Mouse (Mus musculus) embryo, embryonic 11 days (tissue): ENCODE data around the gene Sars.

Experiments
- DNase-seq: peaks from one replicate; pipeline ENCODE4 v3.0.0-alpha.2; 2015

Sars gene

DNA sequence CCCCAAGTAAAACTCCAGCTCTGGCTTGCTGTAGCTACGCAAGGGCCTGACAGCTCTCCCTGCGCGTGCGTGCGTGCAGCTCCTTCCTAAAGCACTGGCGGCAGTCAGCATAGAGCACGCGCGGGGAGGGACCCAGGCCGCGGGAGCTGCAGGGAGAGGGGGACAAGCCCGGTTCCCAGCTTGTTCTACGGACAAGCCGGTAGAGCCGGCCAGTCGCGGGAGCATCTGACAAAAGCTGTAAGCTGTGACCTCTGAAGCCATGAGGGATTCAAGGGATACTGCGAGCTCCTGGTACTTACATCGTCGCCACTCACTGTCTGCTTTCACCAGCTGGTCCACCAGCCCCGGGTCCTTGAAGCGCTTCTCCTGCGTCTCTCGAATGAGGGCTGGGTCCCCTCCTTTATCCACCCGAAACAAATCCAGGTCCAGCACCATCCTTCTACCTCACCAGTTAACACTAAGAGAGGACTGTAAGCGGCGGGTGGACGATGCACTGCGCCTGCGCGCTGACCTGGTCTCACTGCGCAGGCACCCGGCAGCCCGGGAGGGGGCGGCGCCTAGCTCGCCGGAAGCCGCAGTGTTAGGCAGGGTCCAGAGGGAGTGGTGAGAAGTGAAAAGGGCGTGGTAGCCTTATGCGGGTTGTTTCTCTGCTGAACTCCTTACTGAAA is at the start of gene Sars:
Sars (minus strand) TSS at position 512 of the 668 bp plus-strand sequence.
- DNase-seq, result peak; percentile 97

- DNase-seq, result no peak
Measured at GRCm38 (mm10) chr3:108489968-108490367, 45.0 kb upstream of the Sars start.

GRCm38 (mm10) chr3:108484749-108485148 is 39.7 kb upstream of the Sars start:
- DNase-seq, result no peak

DNA sequence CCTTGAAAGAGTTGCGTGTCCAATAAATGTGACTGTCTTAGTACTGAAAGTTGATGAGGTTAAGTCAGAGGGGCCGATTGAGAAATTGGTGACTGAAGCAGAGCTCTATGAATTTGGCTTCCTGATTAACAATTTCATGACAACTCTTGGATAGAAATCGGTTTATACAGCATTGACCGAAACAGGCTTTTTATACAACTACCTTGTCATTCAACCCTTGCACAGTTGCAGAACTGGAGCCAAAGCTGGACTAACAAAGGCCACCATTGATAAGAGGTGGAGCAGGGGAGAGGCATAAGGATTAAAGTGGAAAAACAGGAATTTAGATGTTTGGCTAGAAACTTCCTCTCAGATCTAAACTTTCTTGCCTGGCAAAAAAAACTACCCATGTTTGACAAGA is 33.8 kb upstream of the Sars start:
- DNase-seq, result no peak

GRCm38 (mm10) chr3:108476761-108477619 is 32.0 kb upstream of the Sars start:
- DNase-seq, result peak; percentile 16

- DNase-seq, result no peak
Measured at GRCm38 (mm10) chr3:108475496-108475895, 30.5 kb upstream of the Sars start.

DNA sequence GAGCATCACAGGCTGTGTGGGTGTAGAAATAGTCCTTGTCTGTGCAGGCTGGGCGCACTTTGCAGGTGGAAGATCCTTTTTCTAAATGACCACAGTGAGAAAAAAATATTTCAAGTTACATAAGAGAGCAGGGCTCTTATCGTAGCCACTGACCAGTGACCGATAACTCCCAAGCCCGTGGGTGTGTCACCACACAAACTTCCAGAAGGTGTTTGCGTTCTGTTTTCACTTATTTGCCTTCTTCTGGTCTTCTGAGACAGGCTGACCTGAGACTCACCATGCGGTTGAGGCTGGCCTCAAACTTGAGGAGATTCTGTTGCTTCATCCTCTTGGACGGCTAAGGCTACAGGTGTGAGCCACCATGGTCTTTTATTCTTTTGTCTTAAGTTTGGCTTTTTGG is 30.0 kb upstream of the Sars start:
- no peak for DNase-seq

GRCm38 (mm10) chr3:108467760-108468159 is 22.8 kb upstream of the Sars start:
- peak; percentile 22 for DNase-seq

DNA sequence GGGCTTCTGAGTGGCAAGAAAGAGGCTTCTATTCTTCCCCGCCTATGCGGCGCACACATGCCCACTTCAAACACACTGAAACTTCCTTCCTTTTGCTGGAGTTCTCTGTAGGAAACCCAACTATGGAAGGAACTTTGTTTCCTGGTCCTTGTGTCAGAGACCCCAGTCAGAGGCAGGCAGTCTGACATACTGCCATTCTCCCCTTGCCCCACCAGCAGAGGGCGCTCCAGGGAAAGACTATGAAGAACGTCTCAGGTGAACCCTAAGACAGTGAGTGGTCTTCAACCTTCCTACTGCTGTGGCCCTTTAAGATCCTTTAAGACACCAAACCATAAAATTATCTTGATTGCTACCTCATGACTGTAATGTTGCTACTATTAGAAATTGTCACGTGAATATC is 21.4 kb upstream of the Sars start:
- DNase-seq, result peak; percentile 10

GRCm38 (mm10) chr3:108458866-108459265 is 13.9 kb upstream of the Sars start:
- no peak for DNase-seq

- DNase-seq, result no peak
Measured at GRCm38 (mm10) chr3:108458380-108458779, 13.4 kb upstream of the Sars start.

DNA sequence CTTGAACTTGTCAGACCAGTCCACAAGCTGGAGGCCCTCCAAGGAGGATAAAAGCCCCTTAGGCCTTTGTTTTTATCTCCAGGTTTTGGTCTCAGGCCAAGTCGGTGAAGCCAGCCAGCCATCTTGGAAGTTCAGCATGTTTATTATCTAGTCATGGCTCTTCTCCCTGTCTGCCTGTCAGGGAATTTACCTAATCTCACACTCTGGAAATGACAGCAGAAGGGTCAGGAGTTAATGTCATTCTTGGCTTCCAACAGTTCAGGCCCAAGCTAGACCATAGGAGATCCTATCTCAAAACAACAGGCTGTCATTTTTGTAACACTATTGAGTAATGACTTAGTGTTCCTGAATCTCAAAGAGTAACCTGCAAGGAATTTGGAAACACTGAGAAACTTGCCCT is 9.2 kb upstream of the Sars start:
- no peak for DNase-seq

- no peak for DNase-seq
Measured at GRCm38 (mm10) chr3:108451969-108452368, 7.0 kb upstream of the Sars start.

DNA sequence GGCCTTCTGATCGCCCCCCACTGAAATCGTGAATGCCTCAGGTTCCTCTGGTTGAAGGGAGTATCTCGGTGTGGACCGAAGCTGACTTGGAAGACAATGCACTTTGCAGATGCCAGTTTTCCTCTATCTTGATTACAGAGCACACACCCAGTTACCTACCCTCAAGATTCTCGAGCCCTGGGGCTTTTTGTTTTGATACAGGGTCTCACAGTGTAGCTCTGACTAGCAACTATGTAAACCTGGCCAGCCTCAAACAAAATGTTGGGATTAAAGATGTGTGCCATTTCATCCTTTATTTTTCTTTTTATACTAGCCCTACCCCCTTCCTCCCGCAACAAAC is 327 bp upstream of the Sars start:
- no peak for DNase-seq

GRCm38 (mm10) chr3:108444029-108444428 is 980 bp downstream of the Sars start:
- DNase-seq, result peak; percentile 32

DNA sequence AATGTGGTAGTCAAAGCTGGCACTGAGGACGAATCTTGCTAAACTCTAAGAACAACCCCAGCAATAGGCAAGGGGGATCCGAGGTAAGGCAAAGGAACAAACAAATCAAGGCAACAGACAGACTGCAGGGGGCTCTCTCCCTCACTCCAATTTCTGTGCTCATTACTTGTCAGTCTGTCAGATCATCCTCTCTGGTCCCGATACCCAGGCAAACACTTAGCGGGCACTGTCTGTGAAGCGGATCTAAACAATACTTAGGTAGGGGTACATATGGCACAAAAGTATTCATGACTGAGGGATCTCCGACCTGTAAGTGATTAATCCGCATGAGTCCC is 8.7 kb downstream of the Sars start:
- no peak for DNase-seq

GRCm38 (mm10) chr3:108435701-108436379 is 9.2 kb downstream of the Sars start:
- DNase-seq, result no peak

- no peak for DNase-seq
Measured at GRCm38 (mm10) chr3:108433881-108434495, 11.0 kb downstream of the Sars start.

GRCm38 (mm10) chr3:108433188-108433880 is 11.7 kb downstream of the Sars start:
- peak; percentile 90 for DNase-seq

GRCm38 (mm10) chr3:108432542-108433187 is 12.3 kb downstream of the Sars start:
- peak; percentile 57 for DNase-seq

DNA sequence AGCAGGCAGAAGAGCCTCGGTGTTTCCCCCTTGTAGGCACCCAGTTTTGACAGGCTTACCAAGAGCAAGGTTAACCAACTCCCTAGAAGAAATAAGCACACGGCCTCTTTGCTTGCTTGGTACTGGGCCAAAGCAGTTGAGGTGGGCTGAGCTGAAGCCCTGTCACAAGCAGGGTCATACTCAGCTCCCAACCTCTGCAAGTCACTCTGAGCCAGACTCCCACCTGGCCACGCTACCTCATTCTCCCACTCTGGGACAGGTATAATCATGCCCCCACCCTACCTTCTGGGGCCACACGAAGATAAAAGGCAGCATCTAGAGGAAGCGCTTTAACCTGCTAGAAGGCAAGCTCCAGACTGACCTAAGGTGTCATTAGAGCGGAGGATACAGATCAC is 19.4 kb downstream of the Sars start:
- DNase-seq, result no peak

GRCm38 (mm10) chr3:108424944-108425623 is 19.9 kb downstream of the Sars start:
- DNase-seq, result peak; percentile 25
